Mouse (Mus musculus) thymus, adult 2 months (tissue): ENCODE measurements around the gene Ttc21a.

Experiments
- CTCF ChIP-seq: fragments of 200-500 bp; IDR thresholded peaks from 2 replicates; pipeline ENCODE4 v1.5.1; 2012; ENCODE audit warnings: mild to moderate bottlenecking, control low read depth, low read length, moderate library complexity, borderline replicate concordance; ENCODE audit not compliant: control insufficient read depth, poor library complexity, insufficient read depth; ENCODE audit errors: extremely low read depth
- POLR2A ChIP-seq: fragments of 200-500 bp; IDR thresholded peaks from 2 replicates; pipeline ENCODE4 v1.6.1; 2012; ENCODE audit warnings: mild to moderate bottlenecking, low read length, control low read depth, moderate library complexity; ENCODE audit not compliant: control insufficient read depth, poor library complexity, insufficient read depth; ENCODE audit errors: extremely low read depth

- TF ChIP-seq POLR2A: no peak
- TF ChIP-seq CTCF: no peak
Observed at GRCm38 (mm10) chr9:120007833-120008232, 70.4 kb downstream of the Ttc21a start.
